Mouse (Mus musculus) liver, adult 2 months (tissue): ENCODE results near the gene Cxcr3. TPM values are rescaled to one million over a fixed set of nuclear protein-coding genes. Genes with fewer than 3 reads are reported as not detected.
A peak's percentile ranks its signal among the peaks of the same experiment; 100 is the strongest.

Source experiments
- DNase-seq: peaks from one replicate; pipeline ENCODE4 v3.0.0-alpha.2; 2011; ENCODE audit warnings: low read depth, low spot score; ENCODE audit errors: extremely low read depth
- H3K27ac ChIP-seq: fragments of 200-500 bp; replicated peaks from 2 replicates; pipeline ENCODE4 v1.5.1; 2012; ENCODE audit warnings: low read depth, mild to moderate bottlenecking, control low read depth, inconsistent platforms, low read length; ENCODE audit not compliant: insufficient read depth
- H3K27me3 ChIP-seq: fragments of 200-500 bp; 2 replicates; pipeline ENCODE4 v1.6.1; 2012; ENCODE audit warnings: mild to moderate bottlenecking, moderate library complexity, low read length, inconsistent platforms; ENCODE audit not compliant: control insufficient read depth, insufficient read depth
- H3K36me3 ChIP-seq: fragments of 200-500 bp; 2 replicates; pipeline ENCODE4 v1.6.1; 2012; ENCODE audit warnings: low read length, inconsistent platforms; ENCODE audit not compliant: control insufficient read depth, insufficient read depth
- H3K4me1 ChIP-seq: fragments of 200-500 bp; 2 replicates; pipeline ENCODE4 v1.6.1; 2011; ENCODE audit warnings: low read length; ENCODE audit not compliant: control insufficient read depth, insufficient read depth
- H3K4me3 ChIP-seq: fragments of 200-500 bp; 2 replicates; pipeline ENCODE4 v1.5.1; 2011; ENCODE audit warnings: low read depth, mild to moderate bottlenecking, control low read depth, low read length, moderate library complexity; ENCODE audit not compliant: insufficient read depth
- H3K79me2 ChIP-seq: fragments of 200-500 bp; 2 replicates; pipeline ENCODE4 v1.6.1; 2012; ENCODE audit warnings: inconsistent platforms, mild to moderate bottlenecking, low read length, moderate library complexity; ENCODE audit not compliant: control insufficient read depth, insufficient read depth
- H3K9ac ChIP-seq: fragments of 200-500 bp; 2 replicates; pipeline ENCODE4 v1.6.1; 2012; ENCODE audit warnings: low read depth, mild to moderate bottlenecking, control low read depth, inconsistent platforms, low read length
- CTCF ChIP-seq: fragments of 200-500 bp; IDR thresholded peaks from 2 replicates; pipeline ENCODE4 v1.5.1; 2011; ENCODE audit warnings: low read depth, low read length, control low read depth
- POLR2A ChIP-seq: fragments of 200-500 bp; IDR thresholded peaks from 2 replicates; pipeline ENCODE4 v1.6.1; 2011; ENCODE audit warnings: low read length, control low read depth; ENCODE audit not compliant: insufficient read depth; ENCODE audit errors: extremely low read depth
- WGBS: fragments of 180-500 bp; shearing (Covaris S2); methylation state at CpG from one replicate; pipeline ENCODE4 v1.1.7; 2018; 5-methylcytosine and 5-hydroxymethylcytosine counted together
- polyA plus RNA-seq: library from polyadenylated mRNA; depleted of rRNA; stranded (reverse); fragments of >200 nt; gene quantifications from 2 replicates; pipeline ENCODE4 v1.2.3, GENCODE M21; 2012
- total RNA-seq: library from RNA; depleted of rRNA; stranded (reverse); fragments of >200 nt; gene quantifications from 2 replicates; pipeline ENCODE4 v1.2.3, GENCODE M21; 2014

Cxcr3 gene
- total and polyA plus RNA-seq, 2 experiments = 0.46 to 2.7 TPM

DNA sequence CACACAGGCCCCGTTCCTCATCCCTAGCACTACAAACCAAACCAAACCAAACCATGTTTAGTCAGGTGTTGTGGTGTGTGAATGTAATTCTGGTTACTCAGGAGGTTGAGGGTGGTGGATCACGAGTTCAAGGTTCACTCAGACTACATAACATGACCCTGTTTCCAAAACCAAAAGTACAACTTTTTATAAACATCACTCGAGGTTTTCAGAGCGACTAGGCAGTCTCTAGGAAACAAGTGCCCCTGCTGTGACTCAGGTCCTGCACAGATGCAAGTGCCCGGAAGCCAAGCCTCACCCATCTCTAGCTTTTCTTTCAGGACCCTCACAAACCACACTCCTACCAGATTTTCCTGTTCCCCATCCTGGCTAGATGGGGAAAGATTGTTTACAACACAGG, 30.6 kb upstream of the Cxcr3 start:
- Histone ChIP-seq H3K36me3 (no peaks in the 10 kb centered on the region), H3K27me3 (no peaks in the 10 kb centered on the region), H3K4me1 (no peaks in the 10 kb centered on the region), H3K4me3 (no peak overlapping the region), H3K27ac (no peak overlapping the region), H3K79me2 (no peaks in the 10 kb centered on the region), H3K9ac (no peak overlapping the region)
- peak; percentile 18 for DNase-seq
- 53% methylated on average over 5 of the region's 5 CpGs for WGBS
- TF ChIP-seq POLR2A = no peak
- no peak for TF ChIP-seq CTCF

DNA sequence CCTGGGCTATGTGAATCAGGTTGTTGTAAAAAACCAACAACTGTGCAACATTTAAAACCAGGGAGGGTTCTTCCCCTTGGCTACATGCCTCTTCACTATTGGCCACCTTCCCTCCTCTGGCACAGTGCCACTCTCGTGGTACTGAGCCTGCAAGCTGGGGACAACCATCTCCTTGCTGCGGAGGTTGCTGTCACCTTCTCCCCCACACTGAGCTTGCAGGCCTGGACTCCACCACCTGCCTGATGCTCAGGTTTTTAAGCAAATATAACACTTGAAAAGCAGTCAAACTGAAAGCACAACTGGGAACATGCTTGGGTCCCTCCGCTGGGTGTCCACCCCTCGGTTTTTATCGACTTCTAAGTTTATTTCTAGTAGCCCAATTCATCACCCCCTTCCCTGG, 20.4 kb upstream of the Cxcr3 start:
- Histone ChIP-seq H3K79me2 (no peaks in the 10 kb centered on the region), H3K9ac (no peak overlapping the region), H3K27me3 (no peaks in the 10 kb centered on the region), H3K27ac (no peak overlapping the region), H3K4me3 (no peak overlapping the region), H3K4me1 (no peaks in the 10 kb centered on the region), H3K36me3 (no peaks in the 10 kb centered on the region)
- TF ChIP-seq POLR2A = no peak
- no peak for TF ChIP-seq CTCF
- WGBS = 62% methylated on average over 5 of the region's 5 CpGs
- DNase-seq = no peak

DNA sequence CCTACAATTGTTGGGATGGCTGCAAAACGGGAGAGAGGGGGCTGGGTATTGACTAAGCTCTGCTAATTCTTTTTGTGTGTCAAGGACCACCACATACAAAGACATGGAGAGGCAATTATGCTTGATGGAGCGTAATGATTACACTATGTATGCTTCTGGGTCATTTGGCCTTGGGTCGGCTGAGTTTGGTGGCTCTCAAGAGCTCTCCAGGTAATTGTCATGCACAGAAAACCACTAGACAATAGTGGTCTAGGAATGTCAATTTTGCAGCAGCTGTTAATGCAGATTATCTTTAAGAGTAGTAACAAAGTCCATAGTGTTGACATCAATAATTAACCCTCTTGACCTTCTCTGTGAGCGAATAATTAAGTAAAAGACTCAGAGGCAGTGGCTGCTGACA, 16.1 kb upstream of the Cxcr3 start:
- DNase-seq = no peak
- 80% methylated on average over 4 of the region's 4 CpGs for WGBS
- H3K4me3 ChIP-seq = no peak overlapping the region
- TF ChIP-seq CTCF (no peak), POLR2A (no peak)
- no peak overlapping the region for H3K9ac ChIP-seq
- H3K79me2 ChIP-seq = no peaks in the 10 kb centered on the region
- no peaks in the 10 kb centered on the region for H3K4me1 ChIP-seq
- H3K27me3 ChIP-seq = no peaks in the 10 kb centered on the region
- H3K27ac ChIP-seq = no peak overlapping the region
- no peaks in the 10 kb centered on the region for H3K36me3 ChIP-seq

DNA sequence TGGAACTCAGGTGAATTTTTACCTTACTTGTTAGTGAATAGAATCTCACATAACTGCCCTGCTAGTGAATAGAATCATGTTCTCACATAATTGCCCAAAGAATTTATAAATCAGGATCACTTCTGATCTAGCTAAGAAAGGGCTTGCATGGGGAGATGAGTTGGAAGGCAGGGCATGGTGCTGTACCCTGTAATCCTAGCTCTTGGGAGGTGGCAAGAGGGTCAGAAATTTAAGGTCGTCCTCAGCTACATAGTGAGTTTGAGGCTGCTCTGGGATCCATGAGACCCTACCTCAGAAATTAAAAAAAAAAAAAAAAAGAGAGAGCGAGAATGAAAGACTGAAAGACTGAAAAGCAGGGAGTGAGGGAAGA, 7.0 kb upstream of the Cxcr3 start:
- Histone ChIP-seq H3K4me1 (no peaks in the 10 kb centered on the region), H3K9ac (no peak overlapping the region), H3K36me3 (no peaks in the 10 kb centered on the region), H3K27ac (no peak overlapping the region), H3K27me3 (no peaks in the 10 kb centered on the region), H3K4me3 (no peak overlapping the region), H3K79me2 (no peaks in the 10 kb centered on the region)
- TF ChIP-seq CTCF (no peak), POLR2A (no peak)
- DNase-seq = no peak
- 75% methylated on average over 1 of the region's 2 CpGs for WGBS

DNA sequence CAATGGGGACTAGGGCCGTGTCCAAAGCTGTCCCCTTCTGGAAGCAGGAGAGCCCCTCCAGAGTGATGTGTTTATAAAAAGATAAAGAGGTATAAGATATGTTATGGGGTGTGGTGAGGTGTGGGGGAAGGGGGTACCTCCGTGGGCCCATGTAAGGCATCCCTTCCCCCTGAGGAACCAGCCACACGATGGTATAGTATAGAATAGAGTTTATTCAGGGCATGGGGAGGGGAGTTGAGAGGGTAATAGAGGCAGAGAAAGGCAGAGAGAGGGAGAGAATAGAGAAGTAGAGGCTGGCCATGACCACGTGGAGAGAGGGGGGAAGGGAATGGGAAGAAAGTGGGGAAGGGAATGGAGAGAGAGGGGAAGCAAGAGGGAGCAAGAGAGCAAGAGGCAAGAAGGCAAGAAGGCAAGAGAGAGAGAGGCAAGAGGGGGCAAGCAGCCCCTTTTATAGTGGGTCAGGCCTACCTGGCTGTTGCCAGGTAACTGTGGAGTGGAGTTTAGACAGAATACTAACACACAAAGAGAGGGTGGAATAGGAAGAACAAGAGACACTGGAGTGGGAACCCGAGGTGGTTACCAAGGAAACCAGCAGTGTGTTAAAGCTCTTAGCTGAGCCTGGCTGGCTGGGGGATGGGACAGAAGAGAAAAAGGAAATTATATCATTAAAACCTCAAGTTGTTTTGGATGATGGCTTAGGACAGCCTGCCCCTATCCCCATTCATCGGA, 6.4 kb upstream of the Cxcr3 start:
- Histone ChIP-seq H3K4me3 (no peak overlapping the region), H3K27ac (no peak overlapping the region), H3K27me3 (no peaks in the 10 kb centered on the region), H3K9ac (no peak overlapping the region), H3K36me3 (no peaks in the 10 kb centered on the region), H3K79me2 (no peaks in the 10 kb centered on the region), H3K4me1 (no peaks in the 10 kb centered on the region)
- WGBS = 51% methylated on average over 6 of the region's 6 CpGs
- TF ChIP-seq POLR2A (no peak), CTCF (no peak)
- no peak for DNase-seq

DNA sequence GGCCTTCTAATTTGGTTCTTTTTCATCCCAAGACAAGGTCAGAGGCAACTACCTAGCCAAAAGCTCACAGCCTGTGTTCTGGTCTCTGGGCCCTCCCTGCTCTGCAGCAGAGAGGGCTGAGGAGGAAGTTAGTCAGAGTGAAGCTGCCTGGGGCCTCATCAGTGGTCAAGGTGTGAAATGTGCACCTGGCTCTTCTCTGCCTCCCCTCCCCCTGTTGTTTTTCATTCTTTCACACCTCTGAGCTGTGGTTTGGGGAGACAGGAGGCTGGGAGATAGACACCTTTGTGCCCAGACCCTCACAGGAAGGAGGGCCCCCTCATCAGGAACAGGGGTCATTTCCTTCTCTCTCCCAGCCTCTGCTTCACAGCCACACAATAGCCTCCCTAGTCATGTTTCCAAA, 3.1 kb upstream of the Cxcr3 start:
- Histone ChIP-seq H3K27ac (no peak overlapping the region), H3K4me1 (no peaks in the 10 kb centered on the region), H3K9ac (no peak overlapping the region), H3K4me3 (no peak overlapping the region), H3K79me2 (no peaks in the 10 kb centered on the region), H3K36me3 (no peaks in the 10 kb centered on the region), H3K27me3 (no peaks in the 10 kb centered on the region)
- no peak for TF ChIP-seq POLR2A
- TF ChIP-seq CTCF = no peak
- DNase-seq = no peak
